Mouse (Mus musculus) liver, embryonic 15.5 days (tissue): ENCODE results near the gene Prpsap2. TPM values are rescaled to one million over a fixed set of nuclear protein-coding genes. Genes with fewer than 3 reads are reported as not detected.

ENCODE experiments used
- ATAC-seq: fragments of 200-750 bp; cut with Nextera tagmentation; 2 replicates; pipeline ENCODE4 v1.8.0; 2017; ENCODE audit warnings: moderate number of reproducible peaks, mild to moderate bottlenecking, moderate library complexity; ENCODE audit not compliant: insufficient read depth
- H3K27ac ChIP-seq: fragments of 300-500 bp; sonication (generic); replicated peaks from 2 replicates; pipeline ENCODE4 v1.5.1; 2015; ENCODE audit warnings: mild to moderate bottlenecking, inconsistent platforms
- H3K27me3 ChIP-seq: fragments of 300-500 bp; sonication (generic); 2 replicates; pipeline ENCODE4 v1.6.1; 2015; ENCODE audit warnings: mild to moderate bottlenecking, inconsistent platforms
- H3K36me3 ChIP-seq: fragments of 300-500 bp; sonication (generic); replicated peaks from 2 replicates; pipeline ENCODE4 v1.6.1; 2015; ENCODE audit warnings: moderate library complexity, mild to moderate bottlenecking, inconsistent platforms
- H3K4me1 ChIP-seq: fragments of 300-500 bp; sonication (generic); replicated peaks from 2 replicates; pipeline ENCODE4 v1.6.1; 2015; ENCODE audit warnings: inconsistent platforms
- H3K4me2 ChIP-seq: fragments of 300-500 bp; sonication (generic); 2 replicates; pipeline ENCODE4 v1.6.1; 2015; ENCODE audit warnings: moderate library complexity, mild to moderate bottlenecking, inconsistent platforms
- H3K4me3 ChIP-seq: fragments of 300-500 bp; sonication (generic); replicated peaks from 2 replicates; pipeline ENCODE4 v1.5.1; 2015; ENCODE audit warnings: mild to moderate bottlenecking, inconsistent platforms
- H3K9ac ChIP-seq: fragments of 300-500 bp; sonication (generic); 2 replicates; pipeline ENCODE4 v1.6.1; 2015; ENCODE audit warnings: moderate library complexity, mild to moderate bottlenecking, inconsistent platforms
- H3K9me3 ChIP-seq: fragments of 300-500 bp; sonication (generic); replicated peaks from 2 replicates; pipeline ENCODE4 v1.6.1; 2016; ENCODE audit warnings: inconsistent platforms
- WGBS: fragments of 180-500 bp; shearing (Covaris S2); methylation state at CpG from one replicate; pipeline ENCODE4 v1.1.7; 2015; ENCODE audit warnings: mixed read lengths; ENCODE audit not compliant: insufficient replicate concordance; 5-methylcytosine and 5-hydroxymethylcytosine counted together
- polyA plus RNA-seq: library from polyadenylated mRNA; unstranded; fragments of >200 nt; fragmentation: Nextera tagmentation; extraction: Ambion mirVana; gene quantifications from 2 replicates; pipeline ENCODE4 v1.2.1, GENCODE M21; 2015

Prpsap2 gene
- polyA plus RNA-seq, 1 experiment from 2014 or later, result 6.3 TPM

DNA sequence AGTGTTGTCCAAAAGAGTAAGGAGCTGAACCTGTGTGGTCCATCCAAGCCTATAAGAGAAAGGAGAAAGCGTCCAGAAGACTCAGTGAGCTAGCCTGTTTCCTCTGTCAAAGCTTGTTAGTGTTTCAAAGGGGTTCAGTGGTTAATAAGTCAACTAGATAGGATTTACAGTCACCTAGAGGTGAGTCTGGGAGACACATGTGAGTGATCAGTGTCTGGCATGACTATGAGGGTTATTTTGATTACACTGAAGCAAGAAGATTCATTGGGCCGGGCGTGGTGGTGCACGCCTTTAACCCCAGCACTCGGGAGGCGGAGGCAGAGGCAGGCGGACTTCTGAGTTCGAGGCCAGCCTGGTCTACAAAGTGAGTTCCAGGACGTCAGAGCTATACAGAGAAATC is 16.1 kb downstream of the Prpsap2 start:
- 80% methylated on average over 9 of the region's 9 CpGs for WGBS
- no peaks in the 10 kb centered on the region for H3K4me1 ChIP-seq
- peaks cover 14% of the 10 kb centered on the region for H3K36me3 ChIP-seq
- no peaks in the 10 kb centered on the region for H3K27me3 ChIP-seq
- no peak overlapping the region for H3K27ac ChIP-seq
- H3K9ac ChIP-seq, result no peak overlapping the region
- no peak overlapping the region for H3K4me2 ChIP-seq
- H3K4me3 ChIP-seq, result no peak overlapping the region
- no peak for ATAC-seq
- H3K9me3 ChIP-seq, result no peaks in the 10 kb centered on the region

GRCm38 (mm10) chr11:61744460-61744859 is 17.4 kb downstream of the Prpsap2 start:
- peaks cover 23% of the 10 kb centered on the region for H3K36me3 ChIP-seq
- 54% methylated on average over 3 of the region's 3 CpGs for WGBS
- no peak overlapping the region for H3K4me3 ChIP-seq
- no peaks in the 10 kb centered on the region for H3K4me1 ChIP-seq
- H3K9ac ChIP-seq, result no peak overlapping the region
- no peaks in the 10 kb centered on the region for H3K27me3 ChIP-seq
- ATAC-seq, result no peak
- no peak overlapping the region for H3K4me2 ChIP-seq
- H3K27ac ChIP-seq, result no peak overlapping the region
- H3K9me3 ChIP-seq, result no peaks in the 10 kb centered on the region

GRCm38 (mm10) chr11:61743768-61744167 is 18.1 kb downstream of the Prpsap2 start:
- no peaks in the 10 kb centered on the region for H3K9me3 ChIP-seq
- no peak overlapping the region for H3K9ac ChIP-seq
- no peak overlapping the region for H3K27ac ChIP-seq
- WGBS, result 53% methylated on average over 3 of the region's 3 CpGs
- no peaks in the 10 kb centered on the region for H3K4me1 ChIP-seq
- H3K4me3 ChIP-seq, result no peak overlapping the region
- H3K36me3 ChIP-seq, result peaks cover 23% of the 10 kb centered on the region
- no peaks in the 10 kb centered on the region for H3K27me3 ChIP-seq
- no peak overlapping the region for H3K4me2 ChIP-seq
- no peak for ATAC-seq

GRCm38 (mm10) chr11:61740500-61740899 is 21.4 kb downstream of the Prpsap2 start:
- Histone ChIP-seq H3K9ac (no peak overlapping the region), H3K36me3 (peaks cover 30% of the 10 kb centered on the region), H3K27ac (no peak overlapping the region), H3K9me3 (no peaks in the 10 kb centered on the region), H3K27me3 (no peaks in the 10 kb centered on the region), H3K4me3 (no peak overlapping the region), H3K4me1 (no peaks in the 10 kb centered on the region), H3K4me2 (no peak overlapping the region)
- 80% methylated on average over 1 of the region's 1 CpGs for WGBS
- ATAC-seq, result no peak

DNA sequence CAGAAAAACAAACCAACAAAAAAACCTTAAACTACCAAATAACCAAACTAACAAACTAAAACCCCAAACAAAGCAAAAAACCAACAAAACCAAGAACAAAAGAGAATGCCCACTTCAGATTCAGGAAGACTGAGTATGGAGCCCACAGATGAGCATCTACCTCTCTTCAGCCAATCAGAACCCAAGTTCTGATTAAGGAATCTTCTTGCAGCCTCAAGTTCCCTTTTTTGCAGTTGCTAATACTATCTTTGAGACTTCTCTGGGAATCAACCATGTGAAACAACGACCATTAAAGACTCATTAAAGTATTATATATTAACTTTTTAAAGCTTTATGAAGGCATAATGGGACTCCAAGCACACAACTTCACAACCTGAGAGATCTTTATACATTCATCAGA is 24.6 kb downstream of the Prpsap2 start:
- Histone ChIP-seq H3K4me1 (no peaks in the 10 kb centered on the region), H3K9me3 (no peaks in the 10 kb centered on the region), H3K4me3 (no peak overlapping the region), H3K9ac (no peak overlapping the region), H3K27me3 (no peaks in the 10 kb centered on the region), H3K36me3 (peaks cover 44% of the 10 kb centered on the region), H3K4me2 (no peak overlapping the region), H3K27ac (no peak overlapping the region)
- 55% methylated on average over 1 of the region's 1 CpGs for WGBS
- no peak for ATAC-seq

GRCm38 (mm10) chr11:61732672-61733071 is 29.2 kb downstream of the Prpsap2 start:
- Histone ChIP-seq H3K27me3 (no peaks in the 10 kb centered on the region), H3K36me3 (peaks cover 30% of the 10 kb centered on the region), H3K4me3 (no peak overlapping the region), H3K27ac (no peak overlapping the region), H3K9ac (no peak overlapping the region), H3K4me1 (no peaks in the 10 kb centered on the region), H3K4me2 (no peak overlapping the region), H3K9me3 (no peaks in the 10 kb centered on the region)
- ATAC-seq, result no peak
- WGBS, result 62% methylated on average over 7 of the region's 7 CpGs

- H3K27me3 ChIP-seq, result no peaks in the 10 kb centered on the region
- 34% methylated on average over 2 of the region's 2 CpGs for WGBS
- H3K27ac ChIP-seq, result no peak overlapping the region
- H3K36me3 ChIP-seq, result peaks cover 11% of the 10 kb centered on the region
- no peak overlapping the region for H3K4me3 ChIP-seq
- H3K4me2 ChIP-seq, result no peak overlapping the region
- no peaks in the 10 kb centered on the region for H3K9me3 ChIP-seq
- H3K9ac ChIP-seq, result no peak overlapping the region
- H3K4me1 ChIP-seq, result no peaks in the 10 kb centered on the region
- no peak for ATAC-seq
Observed at GRCm38 (mm10) chr11:61728037-61728436, 33.9 kb downstream of the Prpsap2 start.

GRCm38 (mm10) chr11:61722077-61722476 is 39.8 kb downstream of the Prpsap2 start:
- H3K36me3 ChIP-seq, result no peaks in the 10 kb centered on the region
- no peak overlapping the region for H3K4me3 ChIP-seq
- no peak overlapping the region for H3K4me2 ChIP-seq
- peaks cover 10% of the 10 kb centered on the region; the same call in 1 of the 2 replicates for H3K27me3 ChIP-seq
- 62% methylated on average over 5 of the region's 5 CpGs for WGBS
- no peaks in the 10 kb centered on the region for H3K4me1 ChIP-seq
- no peak for ATAC-seq
- H3K9ac ChIP-seq, result no peak overlapping the region
- H3K27ac ChIP-seq, result no peak overlapping the region
- H3K9me3 ChIP-seq, result no peaks in the 10 kb centered on the region

GRCm38 (mm10) chr11:61720636-61721035 is 41.3 kb downstream of the Prpsap2 start, which contains the start of gene Slc5a10:
Gene Slc5a10 (minus strand): TSS chr11:61720826.
- no peak for ATAC-seq
- Histone ChIP-seq H3K9ac (no peak within 1 kb of the TSS), H3K27me3 (peaks cover 10% of the 10 kb centered on the region; the same call in 1 of the 2 replicates), H3K27ac (no peak within 1 kb of the TSS), H3K4me2 (no peak within 1 kb of the TSS), H3K4me3 (no peak within 1 kb of the TSS), H3K36me3 (no peaks in the 10 kb centered on the region), H3K9me3 (no peaks in the 10 kb centered on the region), H3K4me1 (no peaks in the 10 kb centered on the region)
- 53% methylated on average over 3 of the region's 3 CpGs for WGBS

GRCm38 (mm10) chr11:61719826-61720225 is 42.1 kb downstream of the Prpsap2 start:
- Histone ChIP-seq H3K27ac (no peak overlapping the region), H3K9me3 (no peaks in the 10 kb centered on the region), H3K4me2 (no peak overlapping the region), H3K9ac (no peak overlapping the region), H3K36me3 (no peaks in the 10 kb centered on the region), H3K4me1 (0 out of 2 replicates have a peak, but pooled peaks cover 6% of the 10 kb centered on the region), H3K27me3 (peaks cover 14% of the 10 kb centered on the region), H3K4me3 (no peak overlapping the region)
- 54% methylated on average over 8 of the region's 8 CpGs for WGBS
- no peak for ATAC-seq

DNA sequence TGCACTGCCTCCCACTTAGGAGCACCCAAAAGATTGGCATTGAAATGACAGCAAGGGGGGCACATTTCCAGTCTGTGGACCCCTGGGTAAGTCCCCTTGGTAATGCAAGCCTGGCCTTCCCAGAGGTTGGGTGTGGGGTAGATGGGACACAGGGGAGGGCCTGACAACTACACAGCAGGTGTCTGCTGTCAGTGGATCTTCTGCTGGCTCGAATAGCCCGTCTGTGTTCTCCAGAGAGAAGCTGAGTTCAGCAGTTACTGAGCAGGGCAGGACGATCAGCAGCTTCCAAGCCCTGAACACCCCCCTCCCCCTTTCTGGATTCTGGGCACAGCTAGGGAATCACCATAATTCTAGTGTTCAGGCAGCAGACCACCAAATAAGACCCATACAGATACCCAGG is 42.5 kb downstream of the Prpsap2 start:
- no peak overlapping the region for H3K4me2 ChIP-seq
- ATAC-seq, result no peak

GRCm38 (mm10) chr11:61717990-61718389 is 43.9 kb downstream of the Prpsap2 start:
- WGBS, result 54% methylated on average over 5 of the region's 5 CpGs
- H3K36me3 ChIP-seq, result no peaks in the 10 kb centered on the region
- H3K27me3 ChIP-seq, result peaks cover 14% of the 10 kb centered on the region
- H3K4me1 ChIP-seq, result 0 out of 2 replicates have a peak, but pooled peaks cover 8% of the 10 kb centered on the region
- no peaks in the 10 kb centered on the region for H3K9me3 ChIP-seq
- H3K4me2 ChIP-seq, result no peak overlapping the region
- no peak for ATAC-seq
- no peak overlapping the region for H3K9ac ChIP-seq
- no peak overlapping the region for H3K27ac ChIP-seq
- no peak overlapping the region for H3K4me3 ChIP-seq

More for the DNA sequence above, 42.5 kb downstream of the Prpsap2 start:
- H3K9ac ChIP-seq, result no peak overlapping the region
- no peaks in the 10 kb centered on the region for H3K36me3 ChIP-seq
- no peak overlapping the region for H3K4me3 ChIP-seq
- 53% methylated on average over 3 of the region's 3 CpGs for WGBS
- 0 out of 2 replicates have a peak, but pooled peaks cover 8% of the 10 kb centered on the region for H3K4me1 ChIP-seq
- no peaks in the 10 kb centered on the region for H3K9me3 ChIP-seq
- peaks cover 14% of the 10 kb centered on the region for H3K27me3 ChIP-seq
- H3K27ac ChIP-seq, result no peak overlapping the region
